Comparison of ENCODE assay signal across 8 mouse cellular contexts in genomic region chr19:8887585-8888463, GRCm38 (mm10). TPM values are rescaled to one million over a fixed set of nuclear protein-coding genes. Genes with fewer than 3 reads are reported as not detected.
A peak's percentile ranks its signal among the peaks of the same experiment; 100 is the strongest.
DNase-seq lines count a peak whose midpoint lies in the region; ATAC-seq and TF ChIP-seq lines count a peak whose summit lies in the region.

No protein-coding gene starts in this region.

- WGBS in cerebellum, adult 2 months: 18% methylated on average over 19 of the region's 19 CpGs
- 8% methylated on average over 19 of the region's 19 CpGs for WGBS in liver, embryonic 12.5 days (ENCODE audit: insufficient replicate concordance)

- H3K4me1 ChIP-seq in cerebellum, adult 2 months (ENCODE audit: control insufficient read depth, insufficient read depth, low read length): 0 out of 2 replicates have a peak, but pooled peaks cover 3% of the 10 kb centered on the region
- peaks cover 44% of the 10 kb centered on the region for H3K4me1 ChIP-seq in liver, embryonic 12.5 days

- no peak for TF ChIP-seq CTCF in cerebellum, adult 2 months (IDR thresholded peaks at IDR 0.05; ENCODE audit: borderline replicate concordance, insufficient read depth, low read depth, low read length)

- no peak for TF ChIP-seq POLR2A in cerebellum, adult 2 months (IDR thresholded peaks at IDR 0.05; ENCODE audit: borderline replicate concordance, insufficient read depth, low read length)

- 0 out of 2 replicates have a peak, but pooled peaks have one; percentile 39 for ATAC-seq in erythroid progenitor cell, adult 5-6 weeks (replicated peaks; ENCODE audit: low FRiP score, poor library complexity, severe bottlenecking)
- ATAC-seq in liver, embryonic 12.5 days: no peak

- no peak overlapping the region for H3K27ac ChIP-seq in cerebellum, adult 2 months (ENCODE audit: insufficient read depth, low read length)
- H3K27ac ChIP-seq in liver, embryonic 12.5 days: peak overlapping the region; percentile 89

- peaks cover 17% of the 10 kb centered on the region for H3K36me3 ChIP-seq in liver, embryonic 12.5 days

- peak overlapping the region; percentile 77 for H3K4me2 ChIP-seq in liver, embryonic 12.5 days

- peak overlapping the region; percentile 89 for H3K9ac ChIP-seq in liver, embryonic 12.5 days

- DNase-seq in cerebellum, adult 2 months: no peak
- DNase-seq in cerebellum, adult 9-10 months: no peak
- DNase-seq in 416B (ENCODE audit: low read depth): peak; percentile 58
- no peak for DNase-seq in layer of hippocampus, adult 9-10 months (ENCODE audit: low spot score)
- no peak for DNase-seq in urinary bladder, postnatal 14 days (ENCODE audit: low spot score)
- DNase-seq in kidney, adult 11 months: no peak

- no peaks in the 10 kb centered on the region for H3K9me3 ChIP-seq in liver, embryonic 12.5 days (replicated peaks)

- H3K4me3 ChIP-seq in cerebellum, adult 2 months (replicated peaks; ENCODE audit: insufficient read depth, low read depth, low read length): peak overlapping the region; percentile 74
- peak overlapping the region; percentile 81 for H3K4me3 ChIP-seq in liver, embryonic 12.5 days

- no peaks in the 10 kb centered on the region for H3K27me3 ChIP-seq in cerebellum, adult 2 months (ENCODE audit: control insufficient read depth, insufficient read depth, low read length)
- H3K27me3 ChIP-seq in liver, embryonic 12.5 days (replicated peaks): no peaks in the 10 kb centered on the region

RNA-seq across cellular contexts. Expression of gene 1810009A15Rik, which starts 0.8 kb away (rescaled TPM):
- 43.7 and 45.9 TPM in 2 replicates for polyA plus RNA-seq in cerebellum, adult 2 months (2012; rRNA removed)
- total RNA-seq in erythroid progenitor cell, adult 5-6 weeks (2015; ENCODE audit: low replicate concordance): 11.5 and 13.4 TPM in 2 replicates
- 7.0 and 32.0 TPM in 2 replicates for total RNA-seq in erythroid progenitor cell, adult 5-6 weeks (2017; ENCODE audit: low replicate concordance)
- 107 and 111 TPM in 2 replicates for polyA plus RNA-seq in liver, embryonic 12.5 days (2016; fragmentation: Nextera tagmentation; extraction: Ambion mirVana)

RNA-seq across cellular contexts. Expression of gene Gm49416, which starts 0.9 kb away (rescaled TPM):
- polyA plus RNA-seq in cerebellum, adult 2 months (2012; rRNA removed): not detected in 2 replicates
- total RNA-seq in erythroid progenitor cell, adult 5-6 weeks (2015; ENCODE audit: low replicate concordance): not detected in 2 replicates
- not detected in 2 replicates for total RNA-seq in erythroid progenitor cell, adult 5-6 weeks (2017; ENCODE audit: low replicate concordance)
- not detected in 2 replicates for polyA plus RNA-seq in liver, embryonic 12.5 days (2016; fragmentation: Nextera tagmentation; extraction: Ambion mirVana)

RNA-seq across cellular contexts. Expression of gene Gm49403, which starts 4.1 kb away (rescaled TPM):
- not detected in 2 replicates for polyA plus RNA-seq in cerebellum, adult 2 months (2012; rRNA removed)
- not detected in 2 replicates for total RNA-seq in erythroid progenitor cell, adult 5-6 weeks (2015; ENCODE audit: low replicate concordance)
- total RNA-seq in erythroid progenitor cell, adult 5-6 weeks (2017; ENCODE audit: low replicate concordance): not detected in 2 replicates
- not detected in 2 replicates for polyA plus RNA-seq in liver, embryonic 12.5 days (2016; fragmentation: Nextera tagmentation; extraction: Ambion mirVana)

RNA-seq across cellular contexts. Expression of gene Lbhd1, which starts 4.3 kb away (rescaled TPM):
- polyA plus RNA-seq in cerebellum, adult 2 months (2012; rRNA removed): 3.8 and 5.1 TPM in 2 replicates
- total RNA-seq in erythroid progenitor cell, adult 5-6 weeks (2015; ENCODE audit: low replicate concordance): 36.4 and 44.9 TPM in 2 replicates
- total RNA-seq in erythroid progenitor cell, adult 5-6 weeks (2017; ENCODE audit: low replicate concordance): 6.4 and 9.9 TPM in 2 replicates
- polyA plus RNA-seq in liver, embryonic 12.5 days (2016; fragmentation: Nextera tagmentation; extraction: Ambion mirVana): 76.1 and 80.4 TPM in 2 replicates

RNA-seq across cellular contexts. Expression of gene Ints5, which starts 5.0 kb away (rescaled TPM):
- 17.7 and 18.0 TPM in 2 replicates for polyA plus RNA-seq in cerebellum, adult 2 months (2012; rRNA removed)
- 10.1 and 14.3 TPM in 2 replicates for total RNA-seq in erythroid progenitor cell, adult 5-6 weeks (2015; ENCODE audit: low replicate concordance)
- 7.1 and 7.6 TPM in 2 replicates for total RNA-seq in erythroid progenitor cell, adult 5-6 weeks (2017; ENCODE audit: low replicate concordance)
- 39.9 and 40.8 TPM in 2 replicates for polyA plus RNA-seq in liver, embryonic 12.5 days (2016; fragmentation: Nextera tagmentation; extraction: Ambion mirVana)
